Mouse (Mus musculus): ENCODE data around the gene Ube2j2. TPM values are rescaled to one million over a fixed set of nuclear protein-coding genes. Genes with fewer than 3 reads are reported as not detected.

Gene Ube2j2
- polyA plus RNA-seq (2012; rRNA removed): 55.1 and 63.4 TPM in 2 replicates

DNA sequence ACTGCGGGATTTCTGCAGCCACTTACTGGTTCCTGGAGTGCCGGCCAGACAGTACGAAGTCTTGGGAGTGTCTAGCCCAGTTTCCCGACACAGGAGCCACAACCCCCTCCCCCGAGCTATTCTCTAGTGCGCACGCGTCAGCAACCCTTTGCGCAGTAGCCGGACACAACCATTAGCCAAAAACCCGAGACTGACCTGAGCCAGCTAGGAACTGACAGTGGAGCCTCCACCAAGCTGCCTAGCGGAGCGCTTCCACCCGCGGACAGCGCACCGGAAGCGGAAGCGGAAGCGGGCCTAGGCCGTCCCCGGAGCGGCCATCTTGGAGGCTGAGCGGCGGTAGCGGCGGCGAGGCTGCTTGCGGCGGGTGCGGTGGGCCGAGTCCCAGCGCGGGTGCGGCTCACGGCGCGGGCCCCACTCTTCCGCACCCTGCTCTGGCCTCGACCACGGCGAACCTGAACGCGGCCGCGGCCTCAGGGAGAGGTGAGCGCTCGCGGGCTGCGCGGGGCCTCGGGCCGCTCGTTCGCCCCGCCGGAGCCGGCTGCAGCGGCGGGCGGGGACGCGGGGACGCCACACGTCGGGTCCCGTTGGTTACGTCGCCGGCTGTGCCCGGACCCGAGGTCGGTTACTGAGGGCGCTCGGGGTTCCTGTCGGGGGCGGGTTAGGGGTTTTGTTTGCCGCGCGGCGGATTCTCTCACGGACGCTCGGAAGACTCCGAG lies at the start of gene Ube2j2:
Gene Ube2j2, plus strand, starts transcription at position 298 of the 716 bp plus-strand sequence.
- peak; percentile 97 for DNase-seq (ENCODE audit: low spot score)

DNA sequence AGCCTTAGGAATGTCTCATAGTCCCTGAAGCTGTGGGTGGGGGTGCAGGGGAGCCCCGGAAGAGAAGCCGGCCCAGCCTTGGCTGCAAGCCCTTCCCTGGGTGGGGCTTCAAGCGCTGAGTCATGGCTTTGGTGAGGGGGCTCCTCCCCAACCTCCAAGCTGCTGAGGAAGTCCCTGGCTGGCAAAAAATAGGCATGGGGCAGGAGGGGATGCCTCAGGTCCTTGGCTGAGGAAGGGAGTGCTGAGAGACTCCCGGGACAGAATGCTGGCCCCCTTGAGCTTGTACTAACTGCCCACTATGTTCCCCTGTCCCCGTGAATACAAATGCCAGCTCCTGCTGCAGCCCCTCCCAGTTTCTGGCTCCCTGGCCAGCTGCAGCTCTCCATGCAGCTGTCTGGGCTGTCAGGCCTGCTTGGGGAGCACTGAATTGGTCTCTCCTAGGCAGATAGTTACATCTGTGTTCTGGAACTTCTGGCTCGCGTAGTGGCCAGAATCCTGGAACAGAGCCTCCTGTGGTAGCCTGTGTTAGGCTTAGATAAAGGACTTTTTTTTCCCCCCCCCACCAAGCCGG lies 49.2 kb upstream of the Ube2j2 start:
- peak; percentile 46 for DNase-seq (ENCODE audit: low spot score)

DNA sequence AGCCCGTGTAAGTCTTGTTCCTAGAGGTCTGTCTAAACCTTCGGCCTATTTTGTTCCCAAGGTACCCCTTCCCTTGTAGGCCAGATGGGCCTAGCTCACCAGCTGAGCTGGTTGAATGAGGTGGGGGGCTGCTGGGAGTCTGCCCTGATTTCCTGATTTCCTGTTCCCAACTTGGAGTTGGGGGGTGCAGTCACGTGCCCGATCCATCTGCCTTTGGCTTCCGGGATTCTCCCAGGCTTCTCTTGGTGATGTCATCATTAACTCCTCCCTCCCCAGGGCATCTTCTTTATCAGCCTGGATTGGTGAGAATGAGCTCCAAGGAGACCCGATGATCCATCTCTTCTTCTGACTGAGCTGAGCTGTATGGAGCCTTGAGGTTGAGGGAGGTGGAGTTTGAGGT lies 48.4 kb upstream of the Ube2j2 start:
- DNase-seq (ENCODE audit: low spot score): peak; percentile 18

DNA sequence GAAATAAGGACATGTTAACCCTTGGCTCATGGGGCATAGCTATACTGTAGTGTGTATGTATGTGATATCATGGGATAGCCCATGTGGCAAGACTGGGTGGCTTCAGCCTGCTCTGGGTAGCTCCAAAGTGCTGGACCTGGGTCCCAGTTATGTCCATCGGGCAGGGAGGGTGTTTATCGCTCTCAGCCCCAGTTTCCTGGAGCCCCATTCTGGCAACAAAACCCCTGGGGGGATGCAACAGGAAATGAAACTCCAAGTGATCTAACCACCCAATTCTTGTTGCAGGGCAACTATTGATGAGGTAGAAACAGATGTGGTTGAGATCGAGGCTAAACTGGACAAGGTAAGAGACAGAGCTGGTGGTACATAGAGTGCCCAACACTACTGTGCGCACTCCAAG lies 47.8 kb upstream of the Ube2j2 start:
- DNase-seq (ENCODE audit: low spot score): no peak

DNA sequence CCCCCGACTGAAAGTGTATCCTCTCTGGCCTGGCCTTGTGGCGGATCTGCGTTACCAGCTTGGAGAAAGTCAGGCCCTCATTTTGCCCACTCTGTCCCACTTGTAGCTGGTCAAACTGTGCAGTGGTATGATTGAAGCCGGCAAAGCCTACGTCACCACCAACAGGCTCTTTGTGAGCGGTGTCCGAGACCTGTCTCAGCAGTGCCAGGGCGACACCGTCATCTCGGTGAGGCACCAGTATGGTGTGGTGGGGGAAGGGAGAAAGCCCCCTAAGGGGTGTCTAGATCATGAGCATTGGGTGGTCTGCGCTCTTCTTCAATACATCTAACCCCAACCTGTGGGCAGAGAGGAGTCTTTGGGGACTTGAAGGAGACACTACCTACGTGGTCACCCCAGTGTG lies 47.2 kb upstream of the Ube2j2 start:
- DNase-seq (ENCODE audit: low spot score): peak; percentile 15

DNA sequence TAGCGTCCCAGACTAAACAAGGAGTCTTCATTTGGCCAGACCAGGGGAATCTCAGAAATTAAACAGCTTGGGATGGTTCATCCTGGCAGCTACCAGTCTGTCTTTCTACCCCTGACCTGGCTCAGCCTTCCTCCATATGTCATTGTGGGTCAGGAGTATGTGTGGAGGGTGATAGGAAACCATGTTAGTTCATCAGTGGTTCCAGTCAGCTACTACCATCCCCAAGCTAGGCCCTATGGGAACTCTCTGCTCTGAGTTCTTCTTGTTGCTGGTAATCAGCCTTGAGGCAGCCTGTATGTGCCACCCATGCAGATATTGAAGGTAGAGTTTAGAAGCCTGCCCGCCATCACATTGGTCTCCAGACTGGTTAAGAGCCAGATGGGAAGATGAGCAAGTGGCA lies 45.3 kb upstream of the Ube2j2 start:
- no peak for DNase-seq (ENCODE audit: low spot score)

DNA sequence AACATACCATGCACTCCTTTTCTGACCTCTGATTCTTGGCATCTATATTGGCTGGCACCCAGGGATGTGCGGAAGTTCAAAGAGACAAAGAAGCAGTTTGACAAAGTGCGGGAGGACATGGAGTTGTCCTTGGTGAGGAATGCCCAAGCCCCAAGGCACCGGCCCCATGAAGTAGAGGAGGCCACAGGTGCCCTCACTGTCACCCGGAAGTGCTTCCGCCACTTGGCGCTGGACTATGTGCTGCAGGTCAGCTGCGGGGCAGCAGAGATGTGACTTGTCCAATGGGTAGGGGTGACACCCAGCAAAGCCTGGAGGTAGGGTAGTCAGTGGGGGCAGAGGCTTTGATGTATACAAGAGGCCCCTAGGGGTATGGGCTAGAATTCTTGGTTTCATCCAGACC lies 44.3 kb upstream of the Ube2j2 start:
- no peak for DNase-seq (ENCODE audit: low spot score)

DNA sequence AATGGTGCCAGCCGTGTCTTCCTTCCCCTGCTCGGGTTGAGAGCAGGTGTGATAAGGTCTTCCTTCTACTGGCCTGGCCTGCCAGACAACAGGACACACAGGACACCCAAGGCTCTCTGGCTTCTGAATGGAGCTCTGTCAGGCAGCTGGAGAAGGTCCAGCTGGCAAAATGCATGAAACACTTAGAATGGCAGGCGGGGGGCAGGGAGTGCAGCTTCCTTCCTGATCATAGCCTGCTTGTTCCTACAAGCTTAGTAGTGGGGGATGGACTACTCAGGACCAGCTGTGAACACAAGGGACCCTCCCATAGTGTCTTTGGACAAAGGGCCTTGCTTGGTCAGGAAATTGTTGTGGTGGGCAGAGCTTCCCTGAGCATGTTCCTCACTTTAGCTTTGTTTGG lies 42.4 kb upstream of the Ube2j2 start:
- DNase-seq (ENCODE audit: low spot score): no peak

DNA sequence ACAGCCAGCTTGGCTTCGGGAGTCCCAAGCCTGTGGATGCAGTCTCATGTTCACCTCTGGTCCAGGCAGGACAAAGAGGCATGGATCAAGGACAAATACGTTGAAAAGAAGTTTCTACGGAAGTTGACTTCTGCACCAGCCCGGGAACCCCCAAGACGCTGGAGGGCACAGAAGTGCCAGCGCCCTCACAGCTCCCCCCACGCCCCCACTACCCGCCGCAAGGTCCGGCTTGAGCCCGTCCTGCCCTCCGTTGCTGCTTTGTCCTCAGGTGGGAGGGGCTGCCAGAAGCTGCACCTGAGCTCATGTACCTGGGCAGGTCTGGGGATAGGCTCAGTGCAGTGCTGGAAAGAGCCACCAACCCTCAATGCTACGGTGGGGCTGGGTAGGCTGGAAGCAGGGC lies 40.4 kb upstream of the Ube2j2 start:
- peak; percentile 18 for DNase-seq (ENCODE audit: low spot score)

DNA sequence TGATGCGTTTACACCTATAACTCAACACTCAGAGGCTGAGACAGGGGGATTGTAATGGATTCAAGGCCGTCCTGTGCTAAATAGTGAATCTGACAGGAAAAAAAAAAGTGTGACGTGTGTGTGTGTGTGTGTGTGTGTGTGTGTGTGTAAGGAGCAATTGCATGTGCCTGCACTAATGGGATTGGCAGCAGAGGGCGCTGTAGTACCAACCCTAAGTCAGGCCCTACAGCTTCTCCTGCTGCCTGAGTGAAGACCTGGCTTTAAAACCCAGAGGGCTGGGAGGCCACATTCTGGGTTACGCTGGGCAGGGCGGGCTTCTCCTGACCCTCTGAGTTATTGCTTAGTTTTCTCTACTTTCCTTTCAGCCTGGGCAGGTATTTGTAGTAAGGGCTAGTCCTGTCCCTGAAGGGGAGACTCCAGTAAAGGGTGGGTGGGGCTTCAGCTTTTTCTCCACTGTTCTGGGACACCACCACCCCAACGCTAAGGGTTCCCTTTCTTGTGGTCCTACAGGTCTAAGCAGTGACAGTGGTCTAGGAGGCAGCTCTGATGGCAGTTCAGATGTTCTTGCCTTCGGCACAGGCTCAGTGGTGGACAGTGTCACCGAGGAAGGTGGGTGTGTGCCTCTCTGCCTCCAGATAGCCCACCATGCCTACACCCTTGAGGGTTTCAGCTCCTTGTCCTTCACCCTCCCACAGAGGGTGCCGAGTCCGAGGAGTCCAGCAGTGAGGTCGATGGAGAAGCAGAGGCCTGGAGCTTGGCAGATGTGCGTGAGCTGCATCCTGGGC lies 39.1 kb upstream of the Ube2j2 start:
- peak; percentile 17 for DNase-seq (ENCODE audit: low spot score)

DNA sequence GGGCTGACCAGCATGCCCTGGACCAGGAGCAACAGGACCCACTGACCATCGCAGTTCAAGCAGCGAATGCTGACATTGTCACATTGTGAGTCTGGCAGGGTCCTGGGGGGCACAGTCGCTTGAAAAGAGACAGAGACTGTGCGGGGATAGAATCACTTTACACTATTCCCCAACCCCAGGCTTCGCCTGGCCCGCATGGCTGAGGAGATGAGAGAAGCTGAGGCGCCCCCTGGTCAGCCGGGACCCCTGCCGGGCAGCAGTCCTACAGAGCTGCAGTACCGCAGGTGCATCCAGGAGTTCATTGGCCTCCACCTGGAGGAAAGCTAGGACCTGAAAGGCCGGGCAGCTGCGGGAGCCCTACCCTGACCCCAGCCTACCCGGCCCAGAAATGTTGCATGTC lies 38.0 kb upstream of the Ube2j2 start:
- peak; percentile 15 for DNase-seq (ENCODE audit: low spot score)

DNA sequence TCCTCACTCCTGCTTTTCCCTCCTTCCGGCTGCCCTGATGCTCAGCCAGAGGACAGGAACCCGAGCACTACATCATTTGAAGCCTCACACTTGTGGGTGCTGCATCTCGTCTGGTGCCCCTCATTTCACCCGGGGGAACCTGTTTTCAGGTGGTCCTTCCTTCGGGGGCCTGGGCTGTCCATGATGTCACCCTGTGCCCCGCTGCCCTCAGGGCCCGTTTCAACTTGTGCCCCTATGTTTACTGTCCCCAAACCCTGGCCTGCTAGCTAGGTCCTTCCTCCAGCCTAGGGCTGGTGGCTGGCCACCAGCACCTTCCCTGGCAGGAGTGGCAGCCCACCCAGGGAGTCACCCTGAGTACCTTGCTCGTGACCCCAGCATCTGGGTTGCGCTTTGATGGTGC lies 37.5 kb upstream of the Ube2j2 start:
- DNase-seq (ENCODE audit: low spot score): peak; percentile 17

DNA sequence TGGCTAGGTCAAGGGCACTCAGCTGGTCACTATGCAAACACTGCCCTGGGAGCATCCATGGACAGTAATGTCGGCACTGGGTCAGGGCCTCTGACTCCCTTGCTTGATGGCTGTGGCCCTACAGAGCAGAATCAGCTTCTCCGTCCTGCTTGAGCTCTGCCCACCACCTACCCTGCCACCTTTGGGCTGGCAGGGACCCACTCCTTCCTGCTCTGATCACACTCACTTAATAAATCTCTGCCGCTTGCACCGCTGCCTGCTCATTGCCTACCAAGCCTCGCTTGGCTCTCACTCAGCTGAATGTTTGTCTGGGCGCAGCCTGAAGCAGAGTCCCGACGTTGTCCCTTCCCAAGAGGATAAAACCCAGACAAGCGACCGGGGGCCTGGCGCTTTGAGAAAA lies 36.6 kb upstream of the Ube2j2 start:
- DNase-seq (ENCODE audit: low spot score): no peak

DNA sequence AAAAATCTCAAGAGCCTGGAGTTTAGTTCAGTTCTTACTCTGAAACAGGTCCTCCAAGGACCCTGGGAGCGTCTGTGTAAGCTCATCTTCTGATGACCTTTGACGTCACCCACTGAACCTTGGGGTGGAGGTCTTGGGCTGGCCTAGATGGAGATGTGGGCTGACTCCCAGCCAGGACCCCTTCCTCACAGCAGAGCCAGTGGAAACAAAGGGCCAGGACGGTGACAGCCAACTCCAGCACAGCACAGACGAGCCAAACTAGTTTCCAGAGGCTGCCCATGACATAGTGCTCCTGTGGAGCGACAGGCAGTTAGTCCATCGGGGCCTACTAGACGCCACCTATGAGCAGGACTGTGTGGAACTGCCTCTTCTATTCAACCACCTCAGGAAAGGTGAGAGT lies 35.4 kb upstream of the Ube2j2 start:
- no peak for DNase-seq (ENCODE audit: low spot score)

DNA sequence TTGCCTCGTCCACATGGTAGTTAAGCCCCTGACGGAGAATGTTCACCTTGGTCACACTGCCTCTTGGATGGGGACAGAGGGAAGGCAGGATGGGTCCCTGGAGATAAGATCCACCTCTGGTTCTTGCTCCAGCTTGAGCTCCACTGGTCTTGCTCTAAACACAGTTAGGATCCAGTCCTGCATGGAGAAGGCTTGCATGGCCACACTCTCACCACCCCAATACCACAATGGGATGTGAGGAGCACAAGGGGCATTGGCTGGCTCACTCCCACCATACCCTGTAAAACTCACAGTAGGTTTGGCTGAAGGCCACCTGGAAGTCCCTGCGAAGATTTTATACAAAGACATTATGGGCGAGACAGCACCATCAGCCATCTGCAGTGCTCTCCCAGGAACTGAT lies 34.9 kb upstream of the Ube2j2 start:
- no peak for DNase-seq (ENCODE audit: low spot score)

DNA sequence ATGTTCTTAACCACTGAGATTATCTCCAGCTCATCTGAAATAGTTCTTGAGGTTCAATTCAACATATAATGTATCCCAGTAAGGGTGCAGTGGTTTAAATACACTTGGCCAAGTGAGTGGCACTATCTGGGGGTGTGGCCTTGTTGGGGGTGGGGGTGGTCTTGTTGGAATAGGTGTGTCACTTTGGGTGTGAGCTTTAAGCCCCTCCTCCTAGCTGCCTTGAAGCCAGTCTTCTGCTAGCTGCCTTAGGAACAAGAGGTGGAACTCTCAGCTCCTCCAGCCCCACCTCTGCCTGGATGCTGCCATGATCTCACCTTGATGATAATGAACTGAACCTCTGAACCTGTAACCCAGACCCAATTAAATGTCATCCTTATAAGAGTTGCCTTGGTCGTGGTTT lies 11.6 kb upstream of the Ube2j2 start:
- no peak for DNase-seq (ENCODE audit: low spot score)

DNA sequence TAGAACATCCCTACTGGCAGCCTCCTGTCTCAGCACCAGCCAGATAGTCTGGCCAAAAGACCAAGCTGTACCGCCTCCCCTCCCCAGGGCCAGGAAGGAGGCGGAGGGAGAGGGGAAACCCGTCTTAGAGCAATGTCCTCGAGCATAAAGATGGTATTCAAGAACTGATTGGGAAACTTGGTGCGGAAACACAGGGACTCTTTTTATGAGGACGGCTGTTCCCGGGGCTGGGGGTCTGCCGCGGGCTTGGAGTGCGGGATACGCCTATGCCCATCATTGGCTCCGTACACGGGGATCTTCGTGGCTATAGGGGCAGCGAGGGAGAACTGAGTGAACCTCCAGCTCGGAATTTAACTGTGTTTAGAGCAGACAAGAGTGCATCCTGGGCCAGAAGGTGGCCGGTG lies 580 bp upstream of the Ube2j2 start:
- DNase-seq (ENCODE audit: low spot score): no peak

DNA sequence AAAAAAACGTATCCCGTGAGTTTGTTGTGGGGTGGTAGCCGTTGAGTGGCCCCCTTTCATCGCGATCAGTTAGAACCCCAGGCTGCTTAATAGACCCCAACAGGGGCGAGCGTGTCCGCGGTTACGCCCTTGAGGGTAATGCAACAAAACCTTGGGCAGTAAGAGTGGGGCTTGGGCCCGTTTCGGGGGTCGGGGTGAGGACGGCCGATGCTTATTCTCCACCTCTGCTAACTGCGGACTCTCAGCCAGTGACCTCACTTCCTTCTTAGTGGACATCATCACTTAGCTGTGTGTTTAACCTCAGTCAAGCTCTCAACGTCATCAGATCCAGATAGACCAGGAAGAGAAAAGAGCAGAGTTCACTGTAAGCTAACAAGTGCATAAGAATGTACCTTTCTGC lies 640 bp downstream of the Ube2j2 start:
- DNase-seq (ENCODE audit: low spot score): no peak

DNA sequence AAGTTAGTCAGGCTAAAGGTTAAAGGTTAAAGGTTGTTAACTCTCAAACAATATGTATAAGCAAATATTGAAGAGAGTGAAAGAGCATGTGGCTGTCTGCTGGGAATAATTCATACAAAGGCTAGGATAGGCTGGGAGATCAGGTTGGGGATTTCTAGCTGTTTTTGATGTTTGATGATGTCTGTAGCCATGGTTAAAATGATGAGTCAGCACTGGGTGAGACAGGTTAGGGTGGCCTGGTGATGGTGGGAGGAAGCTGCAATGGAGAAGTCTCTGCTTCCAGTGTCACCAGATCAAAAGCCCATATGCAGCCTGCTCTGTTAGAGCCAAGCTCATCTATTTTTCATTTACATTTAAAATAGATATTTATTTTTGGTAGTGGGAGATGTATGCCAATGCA lies 3.5 kb downstream of the Ube2j2 start:
- no peak for DNase-seq (ENCODE audit: low spot score)

DNA sequence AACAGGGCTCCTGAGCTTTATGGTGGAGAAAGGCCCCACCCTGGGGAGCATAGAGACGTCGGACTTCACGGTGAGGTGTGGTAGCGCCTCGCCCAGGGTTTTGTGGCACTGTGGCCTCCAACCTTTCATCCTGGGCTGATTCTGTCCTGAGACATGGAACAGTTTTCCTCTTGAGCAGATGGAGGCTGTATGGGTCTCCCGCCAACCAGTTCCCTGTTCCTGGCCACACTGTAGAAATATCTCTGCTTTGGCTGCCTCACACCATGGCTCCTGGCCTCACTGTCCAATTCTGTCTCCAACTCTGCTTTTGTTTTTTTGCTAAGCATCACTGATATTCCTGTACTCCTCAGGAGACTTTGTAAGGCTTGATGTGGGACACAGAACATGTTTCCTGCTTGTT lies 11.9 kb downstream of the Ube2j2 start:
- no peak for DNase-seq (ENCODE audit: low spot score)

DNA sequence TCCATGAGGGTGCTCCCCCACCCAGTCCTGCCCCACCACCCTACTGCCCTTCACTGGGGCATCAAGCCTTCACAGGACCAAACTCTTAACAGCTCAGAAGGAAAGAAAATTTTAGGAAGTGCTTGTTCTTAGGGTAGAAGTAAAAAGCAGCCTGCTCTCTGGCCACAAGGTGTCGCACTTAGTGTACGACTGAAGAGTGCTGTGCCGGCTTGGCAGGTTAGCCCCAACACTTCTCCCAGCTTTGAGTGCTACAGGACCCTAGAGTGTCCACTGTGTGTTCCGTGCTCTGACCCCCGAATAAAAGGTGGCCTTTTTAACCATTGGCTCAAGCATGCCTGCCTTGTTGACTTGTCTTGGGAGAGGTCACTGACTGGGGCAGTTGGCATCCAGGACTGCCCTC lies 15.6 kb downstream of the Ube2j2 start:
- no peak for DNase-seq (ENCODE audit: low spot score)

DNA sequence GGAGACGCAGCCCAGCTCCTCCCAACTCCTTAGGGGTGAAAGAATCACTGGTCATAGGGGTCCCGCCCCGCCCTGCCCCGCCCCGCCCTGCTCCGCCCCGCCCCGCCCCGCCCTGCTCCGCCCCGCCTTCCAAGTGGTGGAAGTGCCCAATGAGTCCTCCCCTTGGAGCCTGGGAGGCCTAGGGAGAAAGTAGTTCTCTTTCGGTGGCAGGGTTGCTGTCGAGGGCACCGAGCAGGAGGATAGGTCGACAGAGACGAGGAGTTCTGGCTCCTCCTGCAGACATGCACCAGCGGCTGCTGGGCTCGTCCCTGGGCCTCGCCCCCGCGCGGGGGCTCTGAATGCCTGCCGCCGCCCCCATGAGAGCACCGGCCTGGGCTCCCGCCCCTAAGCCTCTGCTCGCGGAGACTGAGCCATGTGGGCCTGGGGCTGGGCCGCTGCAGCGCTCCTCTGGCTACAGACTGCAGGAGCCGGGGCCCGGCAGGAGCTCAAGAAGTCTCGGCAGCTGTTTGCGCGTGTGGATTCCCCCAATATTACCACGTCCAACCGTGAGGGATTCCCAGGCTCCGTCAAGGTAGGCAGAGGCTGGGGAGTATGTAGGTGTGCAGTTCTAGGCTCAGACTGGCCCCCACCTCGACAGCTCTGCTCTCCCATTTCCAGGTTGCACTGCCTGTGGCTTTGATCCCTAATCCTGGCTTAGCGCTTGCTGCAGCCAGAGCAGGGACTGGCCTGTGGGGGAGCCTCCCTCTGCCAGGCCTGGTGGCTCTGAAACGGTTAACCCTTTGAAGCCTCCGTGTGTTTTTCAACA lies 18.7 kb downstream of the Ube2j2 start, which contains the start of gene C1qtnf12:
Gene C1qtnf12, plus strand, starts transcription at position 152 of the 805 bp plus-strand sequence.
- no peak for DNase-seq (ENCODE audit: low spot score)
